Mouse (Mus musculus): ENCODE data around the gene Casp8. TPM values are rescaled to one million over a fixed set of nuclear protein-coding genes. Genes with fewer than 3 reads are reported as not detected.

Gene Casp8
- polyA plus RNA-seq, 1 experiment from 2014 or later: 36.6 TPM

- Histone ChIP-seq H3K4me1 (replicated peaks; ENCODE audit: control insufficient read depth, insufficient read depth) (no peaks in the 10 kb centered on the region), H3K27ac (replicated peaks) (no peak overlapping the region), H3K9ac (ENCODE audit: low read length) (no peak overlapping the region), H3K4me3 (ENCODE audit: low read depth, low read length) (no peak overlapping the region), H3K36me3 (ENCODE audit: control insufficient read depth, insufficient read depth, low read length) (no peaks in the 10 kb centered on the region), H3K27me3 (ENCODE audit: control insufficient read depth, insufficient read depth, low read length) (no peaks in the 10 kb centered on the region), H3K9me3 (ENCODE audit: control insufficient read depth, low read length) (no peaks in the 10 kb centered on the region), H3K4me2 (replicated peaks; ENCODE audit: low read depth) (no peak overlapping the region)
- no peak for TF ChIP-seq CTCF (IDR thresholded peaks at IDR 0.05; ENCODE audit: low read depth)
- TF ChIP-seq EP300 (optimal IDR thresholded peaks at IDR 0.05): no peak
- DNase-seq (ENCODE audit: low spot score) (no peak), ATAC-seq (ENCODE audit: low FRiP score, low TSS enrichment) (no peak)
Measured at GRCm38 (mm10) chr1:58773280-58773679, 21.9 kb upstream of the Casp8 start.

GRCm38 (mm10) chr1:58773905-58774304 is 21.3 kb upstream of the Casp8 start:
- Histone ChIP-seq H3K4me3 (ENCODE audit: low read depth, low read length) (no peak overlapping the region), H3K4me2 (replicated peaks; ENCODE audit: low read depth) (no peak overlapping the region), H3K4me1 (replicated peaks; ENCODE audit: control insufficient read depth, insufficient read depth) (no peaks in the 10 kb centered on the region), H3K27me3 (ENCODE audit: control insufficient read depth, insufficient read depth, low read length) (no peaks in the 10 kb centered on the region), H3K9me3 (ENCODE audit: control insufficient read depth, low read length) (no peaks in the 10 kb centered on the region), H3K36me3 (ENCODE audit: control insufficient read depth, insufficient read depth, low read length) (no peaks in the 10 kb centered on the region), H3K9ac (ENCODE audit: low read length) (no peak overlapping the region), H3K27ac (replicated peaks) (no peak overlapping the region)
- DNase-seq (ENCODE audit: low spot score): no peak
- TF ChIP-seq CTCF (IDR thresholded peaks at IDR 0.05; ENCODE audit: low read depth): no peak
- TF ChIP-seq EP300 (optimal IDR thresholded peaks at IDR 0.05): no peak
- WGBS: 59% methylated on average over 2 of the region's 2 CpGs
- no peak for ATAC-seq (ENCODE audit: low FRiP score, low TSS enrichment)

- Histone ChIP-seq H3K27me3 (ENCODE audit: control insufficient read depth, insufficient read depth, low read length) (no peaks in the 10 kb centered on the region), H3K36me3 (ENCODE audit: control insufficient read depth, insufficient read depth, low read length) (no peaks in the 10 kb centered on the region), H3K9me3 (ENCODE audit: control insufficient read depth, low read length) (no peaks in the 10 kb centered on the region), H3K27ac (replicated peaks) (no peak overlapping the region), H3K4me2 (replicated peaks; ENCODE audit: low read depth) (no peak overlapping the region), H3K4me3 (ENCODE audit: low read depth, low read length) (no peak overlapping the region), H3K4me1 (replicated peaks; ENCODE audit: control insufficient read depth, insufficient read depth) (no peaks in the 10 kb centered on the region), H3K9ac (ENCODE audit: low read length) (no peak overlapping the region)
- TF ChIP-seq EP300 (optimal IDR thresholded peaks at IDR 0.05) (no peak), CTCF (IDR thresholded peaks at IDR 0.05; ENCODE audit: low read depth) (no peak)
- WGBS: 95% methylated on average over 5 of the region's 5 CpGs
- DNase-seq (ENCODE audit: low spot score) (no peak), ATAC-seq (ENCODE audit: low FRiP score, low TSS enrichment) (no peak)
Measured at GRCm38 (mm10) chr1:58775361-58775760, 19.8 kb upstream of the Casp8 start.

GRCm38 (mm10) chr1:58777583-58777982 is 17.6 kb upstream of the Casp8 start:
- DNase-seq (ENCODE audit: low spot score): no peak
- H3K4me1 ChIP-seq (replicated peaks; ENCODE audit: control insufficient read depth, insufficient read depth): no peaks in the 10 kb centered on the region
- no peak overlapping the region for H3K4me2 ChIP-seq (replicated peaks; ENCODE audit: low read depth)
- WGBS: 100% methylated on average over 1 of the region's 1 CpGs
- TF ChIP-seq CTCF (IDR thresholded peaks at IDR 0.05; ENCODE audit: low read depth) (no peak), EP300 (optimal IDR thresholded peaks at IDR 0.05) (no peak)
- no peaks in the 10 kb centered on the region for H3K27me3 ChIP-seq (ENCODE audit: control insufficient read depth, insufficient read depth, low read length)
- no peaks in the 10 kb centered on the region for H3K36me3 ChIP-seq (ENCODE audit: control insufficient read depth, insufficient read depth, low read length)
- no peak overlapping the region for H3K4me3 ChIP-seq (ENCODE audit: low read depth, low read length)
- no peak for ATAC-seq (ENCODE audit: low FRiP score, low TSS enrichment)
- no peaks in the 10 kb centered on the region for H3K9me3 ChIP-seq (ENCODE audit: control insufficient read depth, low read length)
- no peak overlapping the region for H3K27ac ChIP-seq (replicated peaks)
- H3K9ac ChIP-seq (ENCODE audit: low read length): no peak overlapping the region

- Histone ChIP-seq H3K9ac (ENCODE audit: low read length) (no peak overlapping the region), H3K36me3 (ENCODE audit: control insufficient read depth, insufficient read depth, low read length) (no peaks in the 10 kb centered on the region), H3K4me3 (ENCODE audit: low read depth, low read length) (no peak overlapping the region), H3K9me3 (ENCODE audit: control insufficient read depth, low read length) (no peaks in the 10 kb centered on the region), H3K27ac (replicated peaks) (no peak overlapping the region), H3K4me1 (replicated peaks; ENCODE audit: control insufficient read depth, insufficient read depth) (no peaks in the 10 kb centered on the region), H3K4me2 (replicated peaks; ENCODE audit: low read depth) (no peak overlapping the region), H3K27me3 (ENCODE audit: control insufficient read depth, insufficient read depth, low read length) (no peaks in the 10 kb centered on the region)
- 8% methylated on average over 1 of the region's 1 CpGs for WGBS
- TF ChIP-seq CTCF (IDR thresholded peaks at IDR 0.05; ENCODE audit: low read depth): 0 out of 2 replicates have a peak, but pooled peaks have one; percentile 2
- TF ChIP-seq EP300 (optimal IDR thresholded peaks at IDR 0.05): no peak
- ATAC-seq (ENCODE audit: low FRiP score, low TSS enrichment) (no peak), DNase-seq (ENCODE audit: low spot score) (no peak)
Measured at GRCm38 (mm10) chr1:58778226-58778625, 16.9 kb upstream of the Casp8 start.

- TF ChIP-seq CTCF (IDR thresholded peaks at IDR 0.05; ENCODE audit: low read depth): no peak
- TF ChIP-seq EP300 (optimal IDR thresholded peaks at IDR 0.05): no peak
- Histone ChIP-seq H3K4me1 (replicated peaks; ENCODE audit: control insufficient read depth, insufficient read depth) (no peaks in the 10 kb centered on the region), H3K9ac (ENCODE audit: low read length) (no peak overlapping the region), H3K4me2 (replicated peaks; ENCODE audit: low read depth) (no peak overlapping the region), H3K9me3 (ENCODE audit: control insufficient read depth, low read length) (no peaks in the 10 kb centered on the region), H3K4me3 (ENCODE audit: low read depth, low read length) (no peak overlapping the region), H3K36me3 (ENCODE audit: control insufficient read depth, insufficient read depth, low read length) (no peaks in the 10 kb centered on the region), H3K27me3 (ENCODE audit: control insufficient read depth, insufficient read depth, low read length) (no peaks in the 10 kb centered on the region), H3K27ac (replicated peaks) (no peak overlapping the region)
- DNase-seq (ENCODE audit: low spot score) (no peak), ATAC-seq (ENCODE audit: low FRiP score, low TSS enrichment) (no peak)
- 89% methylated on average over 2 of the region's 2 CpGs for WGBS
Measured at GRCm38 (mm10) chr1:58786276-58786675, 8.9 kb upstream of the Casp8 start.

Measured in stomach, postnatal 0 days (tissue).